Mouse (Mus musculus) layer of hippocampus, postnatal 25 days (tissue): ENCODE results near the gene Obsl1. TPM values are rescaled to one million over a fixed set of nuclear protein-coding genes. Genes with fewer than 3 reads are reported as not detected.

Experiments
- DNase-seq, 2 experiments: peaks; one replicate each; pipeline ENCODE4 v3.0.0; 2022; ENCODE audit warnings: mixed read lengths in 2 of 2, low spot score in 1 of 2; ENCODE audit errors: extremely low spot score in 1 of 2
- total RNA-seq, 2 experiments: library from RNA; stranded (reverse); gene quantifications; 2 replicates each; pipeline ENCODE4 v1.2.3; 2021

Gene Obsl1
- total RNA-seq, 2 experiments from 2014 or later, result 18.9 to 20.2 TPM

DNA sequence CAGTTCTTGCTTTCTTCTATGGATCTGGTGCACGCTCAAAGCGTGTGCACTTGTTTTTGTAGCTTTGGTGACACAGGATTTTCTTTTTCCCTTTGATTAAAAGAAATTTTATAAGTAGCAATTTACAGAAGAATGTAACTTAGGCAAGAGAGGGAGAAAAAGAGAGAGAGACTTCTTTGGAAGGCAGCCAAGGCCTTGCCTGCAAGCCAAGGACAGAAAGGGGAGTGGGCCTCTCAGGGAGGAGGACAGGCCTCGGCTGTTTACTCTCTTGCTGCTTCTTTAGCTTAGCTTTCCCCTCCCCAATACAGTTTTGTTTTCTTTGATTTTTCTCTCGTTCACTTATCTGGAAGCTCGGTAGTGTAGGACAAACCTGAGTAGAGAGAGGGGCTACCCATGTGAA, 13.3 kb upstream of the Obsl1 start:
- no peak for DNase-seq

DNA sequence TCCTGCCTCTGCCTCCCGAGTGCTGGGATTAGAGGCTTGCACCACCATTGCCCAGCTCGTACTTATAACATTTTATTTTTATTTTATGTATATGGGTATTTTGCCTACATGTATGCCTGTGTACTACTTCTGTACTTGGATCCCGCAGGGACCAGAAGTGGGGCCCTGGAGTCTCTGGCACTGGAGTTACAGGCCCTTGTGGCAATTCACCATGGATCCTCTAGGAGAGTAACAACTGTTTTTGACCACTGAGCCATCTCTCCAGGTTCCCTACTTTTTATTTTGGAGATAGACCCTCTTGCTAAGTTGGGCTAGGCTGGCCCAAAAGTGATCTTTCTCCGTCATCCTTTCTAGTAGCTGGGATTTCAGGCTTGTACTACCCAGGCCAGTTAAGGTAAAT, 12.2 kb upstream of the Obsl1 start:
- no peak for DNase-seq

DNA sequence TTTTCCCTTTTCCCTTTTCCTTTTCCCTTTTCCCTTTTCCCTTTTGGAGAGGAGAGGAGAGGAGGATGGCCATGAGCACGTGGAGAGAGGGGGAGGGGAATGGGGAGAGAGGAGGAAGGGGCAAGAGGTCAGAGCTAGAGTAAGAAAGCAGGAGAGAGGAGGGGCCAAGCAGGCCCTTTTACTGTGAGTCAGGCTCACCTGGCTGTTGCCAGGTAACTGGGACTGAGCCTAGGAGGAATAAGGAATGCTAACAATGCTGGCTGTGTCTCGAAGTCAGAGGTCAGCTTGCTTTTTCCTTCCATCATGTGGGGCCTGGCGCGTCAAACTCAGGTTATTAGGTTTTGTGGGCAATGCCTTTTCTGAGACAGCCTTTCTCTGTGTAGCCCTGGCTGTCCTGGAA, 11.7 kb upstream of the Obsl1 start:
- no peak for DNase-seq

DNA sequence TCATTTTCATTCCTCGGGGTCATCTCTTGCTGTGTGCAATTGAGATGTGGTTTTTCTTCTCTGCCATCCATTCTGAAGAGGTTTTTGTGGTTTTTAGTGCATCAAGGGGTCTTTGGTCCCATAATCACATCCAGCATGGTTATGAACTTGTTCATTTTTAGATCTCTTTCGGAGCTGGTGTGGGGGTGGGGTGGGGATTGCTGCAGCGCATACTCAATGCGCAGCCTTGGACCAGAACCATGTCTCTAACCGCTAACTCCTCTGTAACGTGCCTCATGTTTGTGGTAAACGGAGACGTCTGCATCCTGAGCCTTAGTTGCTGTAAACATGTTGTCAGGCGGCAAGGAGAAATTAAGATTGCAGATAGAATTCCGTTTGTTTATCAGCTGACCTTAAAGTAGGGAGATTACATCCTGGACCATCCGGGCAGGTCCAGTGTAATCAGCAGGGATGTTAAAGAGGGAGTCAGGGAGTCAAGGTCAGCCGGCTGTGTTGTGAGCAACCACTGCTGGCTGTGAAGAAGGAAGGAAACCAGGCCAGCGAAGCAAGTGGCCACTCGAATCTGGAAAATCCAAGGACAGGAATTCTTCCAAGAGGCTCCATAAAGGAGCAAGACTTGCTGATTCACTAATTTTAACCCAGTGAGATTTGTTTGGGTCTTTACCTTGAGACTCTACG, 10.6 kb upstream of the Obsl1 start:
- DNase-seq, result no peak

DNA sequence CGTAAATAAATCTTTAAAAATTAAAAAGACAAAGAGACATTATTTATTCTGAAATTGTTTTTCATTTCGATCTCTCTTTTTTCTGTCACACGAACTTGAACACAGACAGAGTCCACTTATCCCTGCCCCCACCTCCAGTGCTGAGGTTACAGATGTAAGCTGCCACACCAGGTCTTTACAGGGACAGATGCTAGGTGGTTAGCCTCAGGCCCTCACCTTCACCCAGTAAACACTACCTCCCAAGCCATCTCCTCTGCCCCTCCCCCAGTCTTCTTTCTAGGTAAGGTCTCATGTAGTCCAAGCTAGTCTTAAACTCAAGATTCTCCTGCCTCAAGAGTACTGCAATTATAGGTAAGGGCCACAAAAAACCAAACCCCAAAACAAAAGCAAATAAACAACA, 6.3 kb upstream of the Obsl1 start:
- DNase-seq, result no peak

DNA sequence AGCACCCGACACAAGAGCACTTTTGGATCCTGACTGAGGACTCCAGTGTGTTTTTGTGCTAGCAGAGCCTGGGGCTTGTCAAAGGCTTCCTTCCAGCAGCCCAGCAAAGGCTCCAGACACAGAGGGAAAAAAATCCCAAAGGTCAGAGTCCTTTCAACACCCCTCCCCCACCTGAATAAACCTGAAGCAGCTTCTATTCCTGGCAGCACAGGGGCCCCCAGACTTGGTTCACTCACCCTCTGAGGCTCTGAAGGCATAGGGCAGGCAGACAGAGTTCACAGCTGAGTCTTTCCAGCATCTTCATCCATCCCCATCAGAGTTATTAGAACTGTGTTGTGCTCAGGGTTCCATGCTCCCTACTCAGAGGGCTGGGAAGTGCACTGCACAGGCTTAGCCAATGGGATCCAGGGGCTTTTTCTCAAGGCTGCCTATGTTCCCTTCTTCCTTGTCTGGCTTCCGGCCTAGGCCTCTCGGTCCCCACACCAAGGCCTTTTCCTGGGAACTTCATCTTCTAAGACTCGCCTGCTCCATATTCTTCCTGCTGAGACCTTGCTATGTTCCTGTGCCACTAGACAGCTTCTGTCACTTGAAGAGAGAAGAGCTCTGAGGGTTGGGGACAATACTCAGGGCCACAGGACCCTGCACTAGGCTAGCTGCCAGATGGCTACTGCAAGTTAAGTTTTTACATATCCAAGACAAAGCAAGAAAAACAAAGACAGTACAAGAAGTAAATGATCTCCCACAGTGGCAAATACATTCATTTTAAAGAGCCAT, 5.4 kb upstream of the Obsl1 start:
- no peak for DNase-seq

DNA sequence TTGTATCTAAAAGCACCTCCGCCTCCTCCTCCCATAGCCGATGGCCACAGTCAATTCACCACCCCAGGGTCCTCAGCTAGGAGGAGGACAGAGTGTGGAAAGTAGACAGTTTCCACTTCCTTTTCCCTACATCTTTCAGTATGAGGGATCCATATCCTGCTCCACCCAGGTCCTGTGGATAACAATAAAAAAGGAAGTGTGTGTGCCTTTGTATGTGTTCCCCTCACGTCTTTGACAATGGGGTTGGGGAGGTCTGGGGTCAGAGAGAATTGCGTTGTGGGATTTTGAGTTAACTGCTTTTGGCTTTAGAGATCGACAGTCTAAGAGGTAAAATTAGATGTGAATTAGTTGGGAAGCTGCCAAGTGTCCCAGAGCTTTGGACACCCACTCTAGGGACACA, 3.9 kb upstream of the Obsl1 start:
- DNase-seq, result no peak

DNA sequence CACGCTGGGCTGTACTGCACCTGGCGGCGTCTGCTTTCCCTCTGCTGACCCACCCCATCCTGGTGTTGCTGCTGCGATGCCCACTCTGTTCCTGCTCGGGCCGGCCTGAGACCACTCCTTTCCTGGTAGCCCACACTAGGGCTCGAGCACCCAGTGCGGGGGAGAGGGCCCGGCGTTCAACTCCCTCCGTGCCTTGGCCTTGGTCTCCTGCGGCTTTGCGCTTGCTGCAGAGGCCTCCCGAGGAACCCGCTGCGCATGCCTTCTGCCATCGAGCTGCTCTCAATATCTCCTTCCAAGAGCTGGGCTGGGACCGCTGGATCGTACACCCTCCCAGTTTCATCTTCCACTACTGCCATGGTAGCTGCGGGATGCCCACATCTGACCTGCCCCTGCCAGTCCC, 3.3 kb upstream of the Obsl1 start:
- no peak for DNase-seq

DNA sequence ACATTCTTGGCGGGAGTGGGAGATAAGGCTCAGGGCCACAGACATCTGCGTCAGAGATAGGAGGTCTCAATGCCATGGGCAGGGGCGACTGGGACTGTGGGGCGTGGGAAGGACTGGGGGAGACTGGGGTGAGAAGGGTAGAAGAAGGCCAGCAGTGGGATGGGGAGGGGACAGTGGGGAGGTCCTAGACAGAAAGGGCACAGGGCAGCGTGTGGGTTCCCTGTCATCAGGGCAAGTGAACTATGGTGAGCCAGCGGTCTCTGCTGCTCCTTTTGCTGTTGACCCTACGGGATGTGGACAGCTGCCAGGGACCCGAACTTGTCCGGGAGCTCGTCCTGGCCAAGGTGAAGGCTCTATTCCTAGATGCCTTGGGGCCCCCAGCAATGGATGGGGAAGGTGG, 754 bp upstream of the Obsl1 start, which contains the start of gene Inha:
Gene Inha, plus strand, starts transcription at position 72 of the 400 bp plus-strand sequence.
- no peak for DNase-seq

DNA sequence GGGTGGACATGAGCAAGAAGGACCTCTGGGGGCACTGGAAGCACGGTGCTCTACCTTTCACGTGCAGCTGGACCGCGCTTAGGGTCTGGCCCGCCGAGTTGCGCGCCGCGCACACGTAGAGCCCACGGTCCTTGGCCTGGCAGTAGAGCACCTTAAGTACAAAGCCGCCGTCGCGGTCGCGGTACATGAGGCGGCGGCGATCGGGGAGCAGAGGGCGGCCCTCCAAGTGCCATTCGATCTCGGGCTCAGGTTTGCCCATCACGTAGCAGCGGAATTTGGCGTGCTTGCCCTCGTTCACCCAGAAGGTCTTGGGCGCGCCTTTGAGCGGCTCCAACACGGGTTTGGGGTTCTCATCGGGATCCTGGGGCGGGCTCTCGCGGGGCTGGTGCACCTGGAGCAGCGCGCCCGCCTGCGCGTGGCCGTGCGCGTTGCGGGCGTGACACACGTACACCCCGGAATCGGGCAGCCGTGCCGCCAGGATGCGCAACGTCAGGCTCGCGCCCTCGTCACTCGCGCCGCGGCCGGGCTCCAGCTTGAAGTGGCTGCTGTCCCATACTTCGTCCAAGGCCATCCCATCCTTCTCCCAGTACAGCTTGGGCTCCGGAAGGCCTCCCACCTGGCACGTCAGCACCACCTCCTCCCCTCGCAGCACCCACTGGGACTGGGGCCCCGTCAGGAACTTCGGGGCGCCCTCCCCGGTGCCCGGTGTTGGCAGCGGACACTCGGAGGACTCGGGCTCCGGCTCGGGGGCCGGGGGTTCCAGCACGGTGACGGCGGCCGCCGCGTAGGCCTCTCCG, 895 bp downstream of the Obsl1 start:
- peak; percentile 61 to 71 for DNase-seq

DNA sequence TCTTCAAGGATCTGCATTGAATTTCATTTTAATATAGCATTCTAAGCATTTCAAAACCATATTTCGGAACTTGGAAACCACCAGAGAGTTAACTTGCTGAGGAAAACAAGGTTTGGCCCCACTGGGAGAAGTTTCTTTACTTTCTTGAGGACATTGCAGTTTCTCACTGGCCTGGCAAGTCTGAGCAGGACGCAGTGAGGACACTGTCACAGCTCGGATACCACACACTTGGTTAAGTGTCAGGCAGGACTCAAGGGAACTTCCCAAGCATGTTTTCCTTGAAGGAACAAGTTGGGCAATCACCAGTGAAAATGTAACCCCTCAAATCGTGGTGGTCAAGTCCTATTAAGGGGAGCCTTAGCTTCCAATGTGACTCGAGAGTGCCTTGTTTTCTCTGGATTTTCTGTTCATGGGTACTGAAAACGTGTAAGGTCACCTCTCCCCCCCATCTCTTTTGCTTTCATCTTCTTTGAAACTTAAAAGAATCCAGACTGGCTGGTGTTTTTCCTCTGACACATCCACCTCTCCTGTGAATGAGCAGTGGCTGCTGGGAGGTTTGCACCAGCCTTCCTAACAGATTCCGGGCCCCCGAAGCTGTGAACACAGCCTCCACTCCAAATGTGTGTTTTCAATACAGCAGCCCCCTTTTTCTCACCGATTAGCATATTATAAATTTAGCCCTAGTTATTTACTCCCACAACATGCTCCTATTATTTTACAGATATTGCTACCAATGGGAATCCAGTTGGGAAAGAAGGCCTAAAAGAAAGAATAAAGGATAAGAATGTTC, 1.8 kb downstream of the Obsl1 start:
- DNase-seq, result no peak

DNA sequence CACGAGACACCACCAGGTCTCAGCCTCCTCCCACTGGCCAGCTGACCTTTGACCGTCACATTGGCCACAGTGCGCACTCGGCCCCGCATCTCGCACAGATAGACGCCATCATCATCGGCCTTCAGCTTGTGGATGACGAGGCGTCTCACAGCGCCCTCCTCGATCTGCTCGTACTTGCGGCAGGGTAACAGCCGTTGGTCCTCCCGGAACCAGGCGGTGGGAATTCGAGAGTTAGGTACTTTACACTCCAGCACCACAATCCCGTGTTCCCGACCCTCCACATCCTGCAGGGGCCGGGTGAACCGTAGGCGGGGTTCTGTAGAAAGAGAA, 2.6 kb downstream of the Obsl1 start:
- DNase-seq, result no peak

DNA sequence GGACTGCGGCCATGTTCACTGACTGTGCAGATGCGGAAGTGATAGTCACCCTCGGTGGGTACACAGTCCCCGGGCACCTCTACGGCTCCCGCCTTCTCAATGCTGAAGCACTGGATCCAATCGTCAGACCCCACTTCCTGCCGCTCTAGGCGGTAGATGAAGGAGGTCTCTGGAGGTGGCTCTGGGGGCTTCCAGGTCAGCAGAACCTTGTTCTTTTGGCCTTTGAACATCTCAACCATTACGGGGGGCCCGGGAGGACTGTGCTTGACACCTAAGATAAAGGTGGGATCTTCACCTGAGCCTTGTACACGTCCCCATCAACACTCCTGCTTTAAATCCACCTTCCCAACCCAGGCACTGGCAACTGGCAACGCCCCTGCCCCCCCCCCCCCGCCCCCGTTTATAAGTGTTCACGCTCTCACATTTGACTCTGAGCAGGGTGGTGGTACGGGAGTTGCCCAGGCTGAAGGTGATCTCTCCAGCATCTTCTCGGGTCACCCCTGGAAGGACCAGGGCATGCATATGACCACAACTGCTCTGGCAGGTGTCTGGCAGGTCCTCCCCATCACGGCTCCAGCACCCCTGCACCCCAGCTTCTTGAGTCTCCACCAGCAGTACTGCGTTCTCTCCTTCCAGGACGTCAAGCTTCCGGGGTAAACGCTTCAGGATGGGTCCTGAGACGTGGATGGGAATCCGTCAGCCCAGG, 3.2 kb downstream of the Obsl1 start:
- no peak for DNase-seq

DNA sequence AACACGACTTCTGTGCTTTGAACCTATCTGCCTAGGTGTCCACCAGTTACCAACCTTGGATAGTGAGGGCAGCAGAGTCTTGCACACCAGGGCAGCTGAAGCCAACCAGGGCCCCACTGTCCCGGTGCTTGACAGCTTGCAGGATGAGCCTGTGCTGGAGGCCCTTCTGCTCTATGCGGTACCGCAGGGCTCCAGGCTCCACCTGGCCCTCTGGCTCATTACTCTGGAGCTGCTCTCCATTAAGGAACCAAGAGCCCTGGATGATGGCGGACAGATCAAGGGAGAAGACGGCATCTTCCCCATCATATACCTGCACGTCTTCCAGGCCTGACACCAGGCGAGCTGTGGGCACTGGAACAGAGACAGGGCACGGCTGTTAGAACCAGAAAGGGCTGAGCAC, 4.3 kb downstream of the Obsl1 start:
- no peak for DNase-seq

DNA sequence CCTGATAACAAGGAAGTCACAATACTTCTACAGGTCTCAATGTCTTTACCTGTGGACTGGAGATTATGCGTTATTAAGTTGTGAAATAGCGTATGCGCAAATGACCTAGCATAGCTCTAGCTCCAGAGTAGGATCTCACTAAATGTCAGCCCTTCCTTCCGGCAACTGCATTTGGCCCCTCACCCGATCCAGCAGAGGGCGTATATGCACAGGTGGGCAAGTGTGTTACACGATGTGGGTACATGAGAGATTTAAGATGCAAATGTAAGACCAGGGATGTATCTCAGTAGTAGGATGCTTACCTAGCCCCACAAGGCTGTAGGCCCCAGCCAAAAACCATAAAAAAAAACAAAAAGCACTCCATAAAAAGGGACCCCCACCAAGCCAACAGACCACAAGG, 6.8 kb downstream of the Obsl1 start:
- DNase-seq, result no peak

DNA sequence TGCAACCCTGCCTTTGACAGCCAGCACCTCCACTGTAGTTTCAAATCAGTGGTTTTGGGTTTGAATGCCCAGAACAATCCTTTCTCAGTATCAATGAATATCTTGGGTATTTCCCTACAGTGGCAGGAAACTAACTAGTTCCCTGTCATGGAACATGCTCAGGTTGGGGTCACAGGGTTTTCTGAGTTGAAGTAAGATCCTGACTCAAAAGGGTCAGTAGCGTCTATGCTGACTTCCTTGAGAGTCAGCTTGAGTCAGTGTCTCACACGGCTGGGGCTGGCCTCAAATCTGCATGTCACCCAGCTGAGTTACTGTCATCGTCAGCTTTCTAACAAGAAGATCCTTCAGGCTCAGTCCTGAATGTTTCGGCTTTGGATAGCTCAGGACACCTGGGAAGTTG, 7.4 kb downstream of the Obsl1 start:
- DNase-seq, result no peak

DNA sequence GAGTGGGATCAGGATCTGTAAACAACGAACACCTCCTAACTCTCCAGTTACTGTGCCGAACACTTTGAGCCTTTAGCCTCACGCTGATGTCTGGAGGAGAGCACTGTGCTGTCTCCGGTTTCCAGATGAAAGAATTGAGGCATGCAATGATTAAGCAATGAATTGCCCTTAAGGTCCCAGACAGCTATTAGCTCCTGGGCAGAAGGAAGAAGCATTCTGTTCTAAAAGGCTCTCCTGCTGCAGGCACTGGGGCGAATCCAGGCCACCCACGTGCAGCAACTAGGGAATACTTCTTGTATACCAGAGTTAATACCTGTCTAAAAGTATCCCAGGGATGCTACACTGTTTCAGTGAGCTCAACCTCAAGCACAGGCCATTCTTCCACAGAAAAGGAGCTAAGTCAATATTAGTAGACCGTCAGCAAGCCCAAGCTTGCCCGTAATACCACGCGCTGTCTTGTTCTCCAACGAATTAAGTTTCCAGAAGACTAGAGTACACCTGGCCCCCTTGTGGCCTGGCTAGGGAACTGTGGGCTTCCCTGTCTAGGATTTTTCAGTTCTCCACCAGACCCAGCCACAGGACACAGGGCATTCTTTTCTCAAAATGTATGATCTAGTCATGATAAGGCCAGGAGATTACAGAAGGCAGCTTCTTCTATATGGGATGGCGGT, 11.2 kb downstream of the Obsl1 start:
- peak in 1 of 2 experiments; percentile 30 for DNase-seq

DNA sequence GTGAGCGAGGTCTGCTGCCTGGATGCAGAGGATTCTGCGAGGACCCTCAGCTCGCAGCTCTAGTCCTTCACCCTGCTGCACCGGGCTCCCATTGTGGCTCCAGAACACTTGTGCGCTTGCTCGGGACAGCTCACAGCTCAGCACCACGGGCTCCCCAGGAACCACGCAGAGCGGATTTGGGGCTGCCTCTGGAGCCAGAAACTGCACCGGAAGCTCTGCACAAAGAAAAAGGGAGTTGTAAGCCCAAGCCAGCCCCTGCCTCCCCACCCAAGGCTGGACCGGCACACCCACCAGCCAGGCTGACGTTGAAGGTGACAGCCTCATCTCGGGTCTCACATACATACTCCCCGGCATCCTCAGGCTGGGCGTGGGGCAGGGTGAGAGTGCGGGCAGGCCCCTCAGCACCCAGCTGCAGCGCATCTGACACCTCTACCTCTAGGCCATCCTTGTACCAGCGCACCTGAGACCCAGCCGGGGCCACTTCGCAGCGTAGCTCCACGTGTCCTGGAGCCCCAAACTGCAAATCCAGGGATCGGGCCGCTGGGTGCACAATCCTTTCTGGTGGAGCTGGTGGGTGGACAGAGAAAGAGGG, 13.6 kb downstream of the Obsl1 start:
- DNase-seq, result no peak
